Mouse (Mus musculus): Measurements from ENCODE around the gene Sdhaf1. TPM values are rescaled to one million over a fixed set of nuclear protein-coding genes. Genes with fewer than 3 reads are reported as not detected.

Gene Sdhaf1
- polyA plus RNA-seq, 1 experiment from 2014 or later: 20.6 TPM

DNA sequence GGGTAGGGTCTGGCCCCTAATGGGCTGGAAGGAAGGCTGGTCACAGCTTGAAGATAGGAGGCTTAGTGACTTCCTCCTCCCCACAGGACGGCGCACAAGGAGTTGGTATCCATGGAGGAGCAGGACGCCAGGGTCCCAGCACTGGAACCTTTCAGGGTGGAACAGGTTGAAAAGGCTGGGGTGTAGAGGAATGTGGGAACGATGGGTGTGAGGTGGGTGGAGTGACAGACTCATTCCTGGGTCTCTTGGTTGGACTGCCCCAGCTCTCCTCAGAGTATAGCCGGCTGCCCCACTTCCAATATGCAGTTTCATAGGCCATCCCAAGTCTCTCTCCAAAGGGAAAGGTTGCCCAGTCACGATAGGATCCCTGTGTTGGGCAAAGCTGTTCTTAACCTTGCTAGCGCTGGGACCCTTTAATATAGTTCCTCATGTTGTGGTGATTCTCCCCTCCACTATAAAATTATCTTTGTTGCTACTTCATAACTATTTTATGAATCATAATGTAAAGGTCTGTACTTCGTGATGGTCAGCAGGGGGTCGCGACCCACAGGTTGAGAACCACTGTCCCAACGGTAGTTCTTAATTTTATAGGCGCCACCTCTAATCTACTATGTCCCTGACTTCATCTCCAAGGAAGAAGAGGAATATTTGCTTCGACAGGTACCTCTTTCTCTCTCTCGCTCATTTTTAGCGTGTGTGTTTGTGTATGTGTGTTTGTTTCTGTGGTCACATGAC is 14.1 kb downstream of the Sdhaf1 start:
- ATAC-seq (ENCODE audit: low FRiP score, low TSS enrichment): no peak
- H3K27me3 ChIP-seq (ENCODE audit: control insufficient read depth, insufficient read depth, low read length): no peaks in the 10 kb centered on the region
- no peaks in the 10 kb centered on the region for H3K9me3 ChIP-seq (ENCODE audit: control insufficient read depth, low read length)
- peak overlapping the region; percentile 60 for H3K4me3 ChIP-seq (ENCODE audit: low read length)
- H3K27ac ChIP-seq (ENCODE audit: low read depth, low read length): no peak overlapping the region
- H3K9ac ChIP-seq (ENCODE audit: low read depth, low read length): peak overlapping the region; percentile 62; the same call in 1 of the 2 replicates
- whole genome bisulfite sequencing: 65% methylated on average over 15 of the region's 15 CpGs
- H3K4me1 ChIP-seq (ENCODE audit: control insufficient read depth, insufficient read depth, low read length): peaks cover 12% of the 10 kb centered on the region; the same call in 1 of the 2 replicates
- peak overlapping the region; percentile 84 for H3K4me2 ChIP-seq (replicated peaks; ENCODE audit: low read depth, low read length)
- peaks cover 14% of the 10 kb centered on the region for H3K36me3 ChIP-seq (ENCODE audit: control insufficient read depth, insufficient read depth, low read length)

DNA sequence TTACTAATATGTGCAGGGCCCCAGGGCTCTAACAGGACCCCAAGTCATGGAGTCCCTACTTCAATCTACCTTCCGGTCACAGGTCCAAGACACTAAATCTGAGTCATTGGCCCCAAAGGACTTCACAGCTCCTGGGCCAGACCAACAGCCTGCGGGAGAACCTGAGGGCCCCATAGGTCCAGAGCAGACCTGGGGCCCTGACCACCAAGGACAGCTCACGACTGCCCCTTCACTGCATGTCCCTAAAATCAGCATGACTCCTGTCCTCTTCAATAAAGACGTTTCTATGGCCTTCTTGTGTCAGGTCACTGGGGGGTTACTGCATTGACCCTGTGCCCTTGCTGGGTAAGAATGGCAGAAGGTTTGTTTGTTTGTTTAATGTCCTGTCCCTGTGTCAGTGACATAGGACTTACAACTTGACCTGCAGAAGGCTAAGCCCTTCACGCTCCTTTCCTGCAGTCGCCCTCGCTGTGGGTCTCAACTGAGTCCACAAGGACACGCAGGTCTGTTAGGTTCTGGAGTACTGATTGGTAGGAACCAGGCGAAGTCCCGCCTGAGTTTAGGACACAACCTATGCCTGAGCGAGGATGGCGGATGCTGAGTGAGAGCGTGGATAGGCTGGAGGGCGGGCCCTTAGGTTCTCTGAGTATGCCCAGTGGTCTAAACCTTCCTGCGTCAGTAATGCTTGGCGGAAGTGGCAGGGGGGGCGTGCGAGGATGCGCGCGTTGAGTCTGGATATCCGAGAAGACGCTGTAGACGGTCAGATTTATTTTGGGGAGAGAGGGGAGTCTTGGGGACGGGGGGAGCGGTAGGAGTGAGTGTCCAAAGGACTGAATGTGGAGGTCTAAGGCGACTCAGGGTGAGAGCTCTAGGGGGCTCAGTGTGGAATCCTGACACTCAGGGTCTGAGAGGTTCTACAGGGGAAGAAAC is 15.4 kb downstream of the Sdhaf1 start, which contains the start of gene Alkbh6:
Alkbh6 (plus strand) TSS at position 642 of the 930 bp plus-strand sequence.
- H3K9ac ChIP-seq (ENCODE audit: low read depth, low read length): peak within 1 kb of the TSS; percentile 62
- no peaks in the 10 kb centered on the region for H3K9me3 ChIP-seq (ENCODE audit: control insufficient read depth, low read length)
- peak within 1 kb of the TSS; percentile 38; the same call in 1 of the 2 replicates for H3K27ac ChIP-seq (ENCODE audit: low read depth, low read length)
- H3K4me1 ChIP-seq (ENCODE audit: control insufficient read depth, insufficient read depth, low read length): peaks cover 8% of the 10 kb centered on the region; the same call in 1 of the 2 replicates
- H3K27me3 ChIP-seq (ENCODE audit: control insufficient read depth, insufficient read depth, low read length): no peaks in the 10 kb centered on the region
- peak; percentile 100 for ATAC-seq (ENCODE audit: low FRiP score, low TSS enrichment)
- peak within 1 kb of the TSS; percentile 60 for H3K4me3 ChIP-seq (ENCODE audit: low read length)
- H3K36me3 ChIP-seq (ENCODE audit: control insufficient read depth, insufficient read depth, low read length): peaks cover 20% of the 10 kb centered on the region
- peak within 1 kb of the TSS; percentile 84 for H3K4me2 ChIP-seq (replicated peaks; ENCODE audit: low read depth, low read length)
- WGBS: 3% methylated on average over 27 of the region's 27 CpGs

DNA sequence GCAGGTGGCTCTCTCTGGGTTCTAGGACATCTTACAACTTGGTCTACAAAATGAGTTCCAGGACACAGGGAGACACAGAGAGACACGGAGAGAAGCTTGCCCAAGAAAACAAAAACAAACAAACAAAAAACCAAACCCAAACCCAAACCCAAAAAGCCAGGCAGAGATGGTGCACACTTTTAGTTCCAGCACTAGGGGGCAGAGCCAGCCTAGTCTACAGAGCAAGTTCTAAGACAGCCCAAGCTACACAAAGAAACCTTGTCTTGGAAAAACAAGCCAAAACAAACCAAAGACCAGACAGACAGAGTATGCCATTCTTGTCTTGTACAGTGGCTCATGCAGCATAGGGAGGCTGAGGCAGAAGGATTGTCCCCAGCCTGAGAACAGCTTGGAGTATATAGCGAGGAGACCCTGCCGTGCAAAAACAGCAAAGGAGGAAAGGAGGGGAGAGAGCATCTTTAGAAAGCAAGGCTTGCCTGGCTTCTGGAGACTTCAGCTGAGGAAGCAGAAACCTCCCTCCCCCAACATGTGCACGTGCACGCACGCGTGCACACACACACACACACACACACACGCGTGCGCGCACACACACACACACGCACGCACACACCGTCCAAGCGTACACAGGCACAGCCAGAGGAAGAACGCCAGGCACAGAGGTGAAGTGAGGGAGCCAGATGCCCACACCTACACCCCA is 17.5 kb downstream of the Sdhaf1 start:
- Histone ChIP-seq H3K27me3 (ENCODE audit: control insufficient read depth, insufficient read depth, low read length) (no peaks in the 10 kb centered on the region), H3K36me3 (ENCODE audit: control insufficient read depth, insufficient read depth, low read length) (peaks cover 33% of the 10 kb centered on the region), H3K4me2 (replicated peaks; ENCODE audit: low read depth, low read length) (no peak overlapping the region), H3K27ac (ENCODE audit: low read depth, low read length) (no peak overlapping the region), H3K4me3 (ENCODE audit: low read length) (no peak overlapping the region), H3K9me3 (ENCODE audit: control insufficient read depth, low read length) (no peaks in the 10 kb centered on the region), H3K4me1 (ENCODE audit: control insufficient read depth, insufficient read depth, low read length) (peaks cover 8% of the 10 kb centered on the region; the same call in 1 of the 2 replicates), H3K9ac (ENCODE audit: low read depth, low read length) (no peak overlapping the region)
- WGBS: 88% methylated on average over 16 of the region's 16 CpGs
- no peak for ATAC-seq (ENCODE audit: low FRiP score, low TSS enrichment)

DNA sequence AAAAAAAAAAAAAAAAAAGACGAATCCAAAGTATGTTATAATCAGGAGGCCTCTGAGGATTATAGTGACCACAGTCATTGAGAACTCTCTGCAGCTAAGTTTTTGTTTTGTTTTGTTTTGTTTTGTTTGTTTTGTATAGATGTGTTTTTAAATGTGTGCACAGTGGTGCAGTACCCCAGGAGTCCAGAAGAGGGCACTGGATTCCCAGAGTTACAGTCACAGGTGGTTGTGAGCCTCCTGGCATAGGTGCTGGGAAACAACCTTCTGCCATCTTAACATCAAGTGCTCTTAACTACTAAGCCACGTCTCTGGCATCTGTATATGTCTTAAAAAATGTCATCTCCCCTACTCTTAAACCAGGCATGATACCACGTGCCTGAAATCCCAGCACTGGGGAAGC is 22.8 kb downstream of the Sdhaf1 start:
- Histone ChIP-seq H3K4me1 (ENCODE audit: control insufficient read depth, insufficient read depth, low read length) (no peaks in the 10 kb centered on the region), H3K27ac (ENCODE audit: low read depth, low read length) (no peak overlapping the region), H3K4me2 (replicated peaks; ENCODE audit: low read depth, low read length) (no peak overlapping the region), H3K4me3 (ENCODE audit: low read length) (no peak overlapping the region), H3K9ac (ENCODE audit: low read depth, low read length) (no peak overlapping the region), H3K9me3 (ENCODE audit: control insufficient read depth, low read length) (no peaks in the 10 kb centered on the region), H3K36me3 (ENCODE audit: control insufficient read depth, insufficient read depth, low read length) (peaks cover 58% of the 10 kb centered on the region), H3K27me3 (ENCODE audit: control insufficient read depth, insufficient read depth, low read length) (no peaks in the 10 kb centered on the region)
- WGBS: 47% methylated on average over 3 of the region's 3 CpGs
- no peak for ATAC-seq (ENCODE audit: low FRiP score, low TSS enrichment)

DNA sequence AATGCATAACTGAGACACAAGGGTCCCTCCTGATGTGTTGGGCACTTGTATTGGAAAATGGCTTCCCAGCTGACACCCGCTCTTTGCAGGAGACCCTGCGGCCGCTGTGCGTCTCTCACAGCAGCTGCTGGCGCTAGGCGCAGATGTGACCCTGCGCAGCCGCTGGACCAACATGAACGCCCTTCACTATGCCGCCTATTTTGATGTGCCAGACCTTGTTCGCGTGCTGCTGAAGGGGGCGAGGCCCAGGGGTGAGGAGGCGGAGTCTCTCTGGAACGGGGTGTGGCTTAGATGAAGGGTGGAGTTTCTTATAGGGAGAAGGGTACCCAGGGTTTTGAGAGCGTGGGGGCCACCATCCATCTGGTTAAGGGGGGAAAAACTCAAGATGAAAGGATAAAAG is 26.4 kb downstream of the Sdhaf1 start:
- H3K9ac ChIP-seq (ENCODE audit: low read depth, low read length): no peak overlapping the region
- no peak overlapping the region for H3K4me2 ChIP-seq (replicated peaks; ENCODE audit: low read depth, low read length)
- H3K9me3 ChIP-seq (ENCODE audit: control insufficient read depth, low read length): no peaks in the 10 kb centered on the region
- no peak for ATAC-seq (ENCODE audit: low FRiP score, low TSS enrichment)
- no peaks in the 10 kb centered on the region for H3K27me3 ChIP-seq (ENCODE audit: control insufficient read depth, insufficient read depth, low read length)
- H3K27ac ChIP-seq (ENCODE audit: low read depth, low read length): no peak overlapping the region
- peaks cover 4% of the 10 kb centered on the region for H3K4me1 ChIP-seq (ENCODE audit: control insufficient read depth, insufficient read depth, low read length)
- peaks cover 51% of the 10 kb centered on the region for H3K36me3 ChIP-seq (ENCODE audit: control insufficient read depth, insufficient read depth, low read length)
- WGBS: 86% methylated on average over 16 of the region's 16 CpGs
- H3K4me3 ChIP-seq (ENCODE audit: low read length): no peak overlapping the region

DNA sequence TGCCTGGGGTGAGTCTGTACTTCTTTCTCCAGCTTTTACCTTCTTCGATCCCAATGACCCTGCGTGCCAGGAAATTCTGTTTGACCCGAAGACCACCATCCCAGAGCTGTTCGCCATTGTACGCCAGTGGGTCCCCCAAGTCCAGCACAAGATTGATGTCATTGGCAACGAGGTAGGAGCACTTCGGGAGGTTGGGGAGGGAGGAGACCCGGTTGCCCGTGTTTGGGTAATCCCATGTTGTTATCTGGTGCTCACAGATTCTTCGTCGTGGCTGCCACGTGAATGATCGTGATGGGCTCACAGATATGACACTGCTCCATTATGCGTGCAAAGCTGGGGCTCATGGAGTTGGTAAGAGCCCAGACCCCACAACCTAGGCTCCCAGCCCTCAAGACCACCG is 26.9 kb downstream of the Sdhaf1 start:
- H3K4me2 ChIP-seq (replicated peaks; ENCODE audit: low read depth, low read length): no peak overlapping the region
- peaks cover 8% of the 10 kb centered on the region for H3K4me1 ChIP-seq (ENCODE audit: control insufficient read depth, insufficient read depth, low read length)
- no peak overlapping the region for H3K27ac ChIP-seq (ENCODE audit: low read depth, low read length)
- 95% methylated on average over 15 of the region's 15 CpGs for WGBS
- H3K27me3 ChIP-seq (ENCODE audit: control insufficient read depth, insufficient read depth, low read length): no peaks in the 10 kb centered on the region
- ATAC-seq (ENCODE audit: low FRiP score, low TSS enrichment): no peak
- H3K36me3 ChIP-seq (ENCODE audit: control insufficient read depth, insufficient read depth, low read length): peaks cover 46% of the 10 kb centered on the region
- no peaks in the 10 kb centered on the region for H3K9me3 ChIP-seq (ENCODE audit: control insufficient read depth, low read length)
- H3K9ac ChIP-seq (ENCODE audit: low read depth, low read length): no peak overlapping the region
- no peak overlapping the region for H3K4me3 ChIP-seq (ENCODE audit: low read length)

DNA sequence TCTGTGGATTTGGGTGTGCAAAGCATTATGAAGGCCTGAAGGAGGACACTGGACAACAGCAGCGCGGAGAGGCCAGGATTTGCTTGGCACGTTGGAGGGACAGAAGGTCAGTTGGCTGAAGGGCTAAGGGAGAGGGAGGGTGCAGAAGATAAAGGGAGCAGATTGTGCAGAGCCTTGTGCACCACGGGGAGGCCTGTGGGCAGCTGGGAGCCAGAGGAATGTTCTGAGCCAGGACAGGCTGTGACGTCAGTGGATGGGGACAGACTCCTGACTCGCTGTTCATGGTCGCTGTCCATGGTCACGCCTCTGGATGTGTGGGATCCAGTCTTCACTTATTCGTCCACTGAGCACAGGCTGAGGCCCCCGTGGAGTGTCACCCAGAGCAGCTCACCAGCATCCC is 28.6 kb downstream of the Sdhaf1 start:
- ATAC-seq (ENCODE audit: low FRiP score, low TSS enrichment): no peak
- H3K9me3 ChIP-seq (ENCODE audit: control insufficient read depth, low read length): no peaks in the 10 kb centered on the region
- no peak overlapping the region for H3K4me2 ChIP-seq (replicated peaks; ENCODE audit: low read depth, low read length)
- H3K36me3 ChIP-seq (ENCODE audit: control insufficient read depth, insufficient read depth, low read length): peaks cover 44% of the 10 kb centered on the region
- no peak overlapping the region for H3K9ac ChIP-seq (ENCODE audit: low read depth, low read length)
- 68% methylated on average over 10 of the region's 10 CpGs for WGBS
- H3K4me3 ChIP-seq (ENCODE audit: low read length): no peak overlapping the region
- H3K27ac ChIP-seq (ENCODE audit: low read depth, low read length): no peak overlapping the region
- peaks cover 16% of the 10 kb centered on the region for H3K4me1 ChIP-seq (ENCODE audit: control insufficient read depth, insufficient read depth, low read length)
- no peaks in the 10 kb centered on the region for H3K27me3 ChIP-seq (ENCODE audit: control insufficient read depth, insufficient read depth, low read length)

DNA sequence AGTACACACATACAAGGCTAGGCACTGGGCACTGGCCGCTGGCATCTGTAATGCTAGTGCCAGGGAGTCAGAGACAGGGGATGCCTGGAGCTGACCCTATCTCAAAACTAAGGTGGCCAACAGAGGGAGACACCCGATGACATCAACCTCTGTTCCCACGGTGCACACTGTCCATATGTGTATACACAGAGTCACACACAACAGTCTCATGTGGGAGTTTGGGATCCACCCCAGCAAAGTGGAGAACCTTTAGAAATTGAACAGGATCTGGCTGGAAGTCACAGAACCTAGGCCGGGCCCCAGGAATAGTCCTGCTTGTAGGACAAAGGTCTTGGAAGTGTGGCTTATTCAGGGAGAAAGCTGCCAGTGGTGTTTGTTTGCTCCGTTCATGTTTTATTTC is 29.4 kb downstream of the Sdhaf1 start:
- Histone ChIP-seq H3K9me3 (ENCODE audit: control insufficient read depth, low read length) (no peaks in the 10 kb centered on the region), H3K9ac (ENCODE audit: low read depth, low read length) (no peak overlapping the region; the same call in 1 of the 2 replicates), H3K4me1 (ENCODE audit: control insufficient read depth, insufficient read depth, low read length) (peaks cover 16% of the 10 kb centered on the region), H3K36me3 (ENCODE audit: control insufficient read depth, insufficient read depth, low read length) (peaks cover 39% of the 10 kb centered on the region), H3K27me3 (ENCODE audit: control insufficient read depth, insufficient read depth, low read length) (no peaks in the 10 kb centered on the region), H3K4me3 (ENCODE audit: low read length) (no peak overlapping the region), H3K4me2 (replicated peaks; ENCODE audit: low read depth, low read length) (no peak overlapping the region), H3K27ac (ENCODE audit: low read depth, low read length) (no peak overlapping the region)
- WGBS: 86% methylated on average over 5 of the region's 5 CpGs
- ATAC-seq (ENCODE audit: low FRiP score, low TSS enrichment): no peak

Measured in kidney, embryonic 14.5 days (tissue).